Mouse (Mus musculus): ENCODE measurements around the gene Cmip.

- no peak for TF ChIP-seq CTCF (IDR thresholded peaks at IDR 0.05; ENCODE audit: low read depth)
- no peak for TF ChIP-seq EP300 (IDR thresholded peaks at IDR 0.05; ENCODE audit: low read depth)
Observed at GRCm38 (mm10) chr8:117306756-117307155, 49.9 kb downstream of the Cmip start.

Data from liver, postnatal 0 days (tissue).